Mouse (Mus musculus): Measurements from ENCODE around the gene Slc5a9. TPM values are rescaled to one million over a fixed set of nuclear protein-coding genes. Genes with fewer than 3 reads are reported as not detected.
"Not testable (repeated sequence)": the region's sequence is repeated elsewhere in the genome, so short reads cannot be mapped to it uniquely, and the experiment has no call there.

Slc5a9 gene
- not detected in 2 replicates for polyA plus RNA-seq (2016; fragmentation: Nextera tagmentation; extraction: Ambion mirVana)

GRCm38 (mm10) chr4:111902775-111903174, at the start of gene Slc5a9:
Gene Slc5a9 (minus strand): TSS chr4:111902918.
- Histone ChIP-seq H3K4me1 (no peaks in the 10 kb centered on the region), H3K27me3 (no peaks in the 10 kb centered on the region), H3K27ac (no peak within 1 kb of the TSS), H3K9me3 (replicated peaks) (no peaks in the 10 kb centered on the region), H3K4me3 (no peak within 1 kb of the TSS), H3K36me3 (no peaks in the 10 kb centered on the region), H3K4me2 (replicated peaks) (no peak within 1 kb of the TSS), H3K9ac (no peak within 1 kb of the TSS)
- no peak for ATAC-seq (ENCODE audit: low FRiP score)

GRCm38 (mm10) chr4:111919092-111919491, 16.4 kb upstream of the Slc5a9 start, which contains the start of gene Skint8:
Gene Skint8 (plus strand): TSS chr4:111919392.
- Histone ChIP-seq H3K27ac (no peak within 1 kb of the TSS), H3K36me3 (no peaks in the 10 kb centered on the region), H3K4me1 (no peaks in the 10 kb centered on the region), H3K4me3 (no peak within 1 kb of the TSS), H3K27me3 (no peaks in the 10 kb centered on the region), H3K9me3 (replicated peaks) (0 out of 2 replicates have a peak, but pooled peaks cover 3% of the 10 kb centered on the region), H3K9ac (no peak within 1 kb of the TSS), H3K4me2 (replicated peaks) (no peak within 1 kb of the TSS)
- 86% methylated on average over 1 of the region's 1 CpGs for WGBS
- ATAC-seq (ENCODE audit: low FRiP score): no peak

- no peaks in the 10 kb centered on the region for H3K4me1 ChIP-seq
Measured at GRCm38 (mm10) chr4:111907926-111908325, 5.2 kb upstream of the Slc5a9 start.

GRCm38 (mm10) chr4:111901473-111901872, 1.2 kb downstream of the Slc5a9 start:
- Histone ChIP-seq H3K27ac (no peak overlapping the region), H3K9ac (no peak overlapping the region), H3K36me3 (no peaks in the 10 kb centered on the region), H3K4me1 (no peaks in the 10 kb centered on the region), H3K9me3 (replicated peaks) (no peaks in the 10 kb centered on the region), H3K4me3 (no peak overlapping the region), H3K4me2 (replicated peaks) (no peak overlapping the region), H3K27me3 (no peaks in the 10 kb centered on the region)
- WGBS: 65% methylated on average over 1 of the region's 1 CpGs
- ATAC-seq (ENCODE audit: low FRiP score): no peak

More at GRCm38 (mm10) chr4:111907926-111908325, 5.2 kb upstream of the Slc5a9 start:
- H3K4me3 ChIP-seq: no peak overlapping the region
- no peaks in the 10 kb centered on the region for H3K27me3 ChIP-seq
- no peak overlapping the region for H3K9ac ChIP-seq
- ATAC-seq (ENCODE audit: low FRiP score): 0 out of 2 replicates have a peak, but pooled peaks have one; percentile 61
- WGBS: 47% methylated on average over 2 of the region's 2 CpGs
- H3K4me2 ChIP-seq (replicated peaks): no peak overlapping the region
- H3K9me3 ChIP-seq (replicated peaks): no peaks in the 10 kb centered on the region
- no peaks in the 10 kb centered on the region for H3K36me3 ChIP-seq
- no peak overlapping the region for H3K27ac ChIP-seq

GRCm38 (mm10) chr4:111900491-111900890, 2.2 kb downstream of the Slc5a9 start:
- not testable (repeated sequence) for H3K9me3 ChIP-seq (replicated peaks); H3K27me3 ChIP-seq; H3K4me3 ChIP-seq; H3K36me3 ChIP-seq; H3K9ac ChIP-seq; H3K4me2 ChIP-seq (replicated peaks); ATAC-seq (ENCODE audit: low FRiP score); H3K27ac ChIP-seq; H3K4me1 ChIP-seq
- 76% methylated on average over 1 of the region's 1 CpGs for WGBS

- no peaks in the 10 kb centered on the region for H3K36me3 ChIP-seq
- no peak overlapping the region for H3K4me2 ChIP-seq (replicated peaks)
- no peak for ATAC-seq (ENCODE audit: low FRiP score)
- no peaks in the 10 kb centered on the region for H3K9me3 ChIP-seq (replicated peaks)
- no peaks in the 10 kb centered on the region for H3K27me3 ChIP-seq
- no peak overlapping the region for H3K4me3 ChIP-seq
- H3K9ac ChIP-seq: no peak overlapping the region
- H3K4me1 ChIP-seq: no peaks in the 10 kb centered on the region
- 73% methylated on average over 4 of the region's 4 CpGs for WGBS
- H3K27ac ChIP-seq: no peak overlapping the region
Measured at GRCm38 (mm10) chr4:111898566-111898965, 4.2 kb downstream of the Slc5a9 start.

- no peak overlapping the region for H3K4me2 ChIP-seq (replicated peaks)
- H3K36me3 ChIP-seq: no peaks in the 10 kb centered on the region
- no peaks in the 10 kb centered on the region for H3K4me1 ChIP-seq
- H3K4me3 ChIP-seq: no peak overlapping the region
- WGBS: 49% methylated on average over 1 of the region's 1 CpGs
- H3K9ac ChIP-seq: no peak overlapping the region
- H3K27me3 ChIP-seq: no peaks in the 10 kb centered on the region
- ATAC-seq (ENCODE audit: low FRiP score): no peak
- H3K9me3 ChIP-seq (replicated peaks): no peaks in the 10 kb centered on the region
- H3K27ac ChIP-seq: no peak overlapping the region
Measured at GRCm38 (mm10) chr4:111897755-111898154, 5.0 kb downstream of the Slc5a9 start.

- H3K9ac ChIP-seq: no peak overlapping the region
- no peak overlapping the region for H3K4me2 ChIP-seq (replicated peaks)
- no peak for ATAC-seq (ENCODE audit: low FRiP score)
- H3K36me3 ChIP-seq: no peaks in the 10 kb centered on the region
- no peaks in the 10 kb centered on the region for H3K4me1 ChIP-seq
- H3K27me3 ChIP-seq: no peaks in the 10 kb centered on the region
- no peak overlapping the region for H3K27ac ChIP-seq
- no peaks in the 10 kb centered on the region for H3K9me3 ChIP-seq (replicated peaks)
- H3K4me3 ChIP-seq: no peak overlapping the region
Measured at GRCm38 (mm10) chr4:111892138-111892537, 10.6 kb downstream of the Slc5a9 start.

- ATAC-seq (ENCODE audit: low FRiP score): peak; percentile 77
- WGBS: 20% methylated on average over 4 of the region's 4 CpGs
- H3K4me2 ChIP-seq (replicated peaks): no peak overlapping the region
- H3K9me3 ChIP-seq (replicated peaks): no peaks in the 10 kb centered on the region
- no peak overlapping the region for H3K27ac ChIP-seq
- H3K36me3 ChIP-seq: no peaks in the 10 kb centered on the region
- no peaks in the 10 kb centered on the region for H3K4me1 ChIP-seq
- no peak overlapping the region for H3K9ac ChIP-seq
- H3K27me3 ChIP-seq: no peaks in the 10 kb centered on the region
- no peak overlapping the region for H3K4me3 ChIP-seq
Measured at GRCm38 (mm10) chr4:111886607-111887006, 16.1 kb downstream of the Slc5a9 start.

GRCm38 (mm10) chr4:111886018-111886417, 16.7 kb downstream of the Slc5a9 start:
- peak; percentile 64 for ATAC-seq (ENCODE audit: low FRiP score)
- H3K27ac ChIP-seq: no peak overlapping the region
- H3K36me3 ChIP-seq: no peaks in the 10 kb centered on the region
- no peak overlapping the region for H3K9ac ChIP-seq
- H3K27me3 ChIP-seq: no peaks in the 10 kb centered on the region
- H3K4me2 ChIP-seq (replicated peaks): peak overlapping the region; percentile 32; the same call in 1 of the 2 replicates
- H3K4me1 ChIP-seq: no peaks in the 10 kb centered on the region
- H3K9me3 ChIP-seq (replicated peaks): no peaks in the 10 kb centered on the region
- H3K4me3 ChIP-seq: no peak overlapping the region
- 13% methylated on average over 7 of the region's 7 CpGs for WGBS

GRCm38 (mm10) chr4:111883543-111883942, 19.2 kb downstream of the Slc5a9 start:
- ATAC-seq (ENCODE audit: low FRiP score): no peak
- Histone ChIP-seq H3K4me1 (no peaks in the 10 kb centered on the region), H3K36me3 (no peaks in the 10 kb centered on the region), H3K9ac (no peak overlapping the region), H3K27me3 (no peaks in the 10 kb centered on the region), H3K27ac (no peak overlapping the region), H3K4me2 (replicated peaks) (no peak overlapping the region), H3K4me3 (no peak overlapping the region), H3K9me3 (replicated peaks) (no peaks in the 10 kb centered on the region)
- WGBS: 91% methylated on average over 12 of the region's 12 CpGs

GRCm38 (mm10) chr4:111880112-111880875, 22.4 kb downstream of the Slc5a9 start:
- no peak overlapping the region for H3K4me3 ChIP-seq
- H3K36me3 ChIP-seq: no peaks in the 10 kb centered on the region
- H3K4me1 ChIP-seq: no peaks in the 10 kb centered on the region
- H3K9ac ChIP-seq: no peak overlapping the region
- H3K27ac ChIP-seq: no peak overlapping the region
- no peaks in the 10 kb centered on the region for H3K27me3 ChIP-seq
- H3K9me3 ChIP-seq (replicated peaks): no peaks in the 10 kb centered on the region
- WGBS: 45% methylated on average over 4 of the region's 4 CpGs
- H3K4me2 ChIP-seq (replicated peaks): no peak overlapping the region
- ATAC-seq (ENCODE audit: low FRiP score): no peak
